Mouse (Mus musculus) ovary, postnatal 10 days (tissue): ENCODE data around the gene Gm15093.
"Not testable (repeated sequence)": the region's sequence is repeated elsewhere in the genome, so short reads cannot be mapped to it uniquely, and the experiment has no call there.

ENCODE experiments used
- DNase-seq: peaks from one replicate; pipeline ENCODE4 v3.0.0; 2022; ENCODE audit warnings: low spot score

The Gm15093 gene

DNA sequence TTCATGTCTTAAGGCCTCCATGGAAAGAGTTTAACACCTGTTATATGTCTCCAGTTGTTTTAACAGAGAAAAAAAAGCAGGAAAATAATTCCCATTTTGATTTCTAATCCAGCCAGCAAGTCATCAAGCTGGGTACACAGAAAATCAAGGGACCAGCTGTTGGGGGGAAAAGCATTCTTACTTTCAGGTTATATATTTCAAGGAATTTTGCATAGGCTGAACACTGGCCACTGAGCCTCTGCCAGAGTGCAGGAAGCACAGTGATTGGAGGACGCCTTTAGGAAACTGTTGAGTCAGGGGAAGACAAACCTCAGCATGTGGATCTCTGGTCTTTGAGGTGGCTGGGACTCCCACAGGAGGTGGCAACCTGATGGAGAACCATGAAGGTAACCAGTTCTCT is at the start of gene Gm15093:
TSS of gene Gm15093 (plus strand) at position 301 of the 400 bp plus-strand sequence.
- not testable (repeated sequence) for DNase-seq
